Mouse (Mus musculus) ES-E14 (cell line): Measurements from ENCODE around the gene Prrc2b.

Experiments used
- CHD2 ChIP-seq: IDR thresholded peaks from 2 replicates; pipeline ENCODE4 v1.6.1; 2014; ENCODE audit warnings: mild to moderate bottlenecking, low read depth, low read length, inconsistent platforms
- HCFC1 ChIP-seq: IDR thresholded peaks from 2 replicates; pipeline ENCODE4 v1.6.1; 2012; ENCODE audit warnings: low read length, inconsistent platforms, borderline replicate concordance; ENCODE audit not compliant: insufficient read depth
- MAFK ChIP-seq: IDR thresholded peaks from 2 replicates; pipeline ENCODE4 v1.6.1; 2014; ENCODE audit warnings: mild to moderate bottlenecking, low read depth, low read length, inconsistent platforms; ENCODE audit not compliant: insufficient read depth
- ZNF384 ChIP-seq: IDR thresholded peaks from 2 replicates; pipeline ENCODE4 v1.6.1; 2012; ENCODE audit warnings: low read depth, low read length, inconsistent platforms

DNA sequence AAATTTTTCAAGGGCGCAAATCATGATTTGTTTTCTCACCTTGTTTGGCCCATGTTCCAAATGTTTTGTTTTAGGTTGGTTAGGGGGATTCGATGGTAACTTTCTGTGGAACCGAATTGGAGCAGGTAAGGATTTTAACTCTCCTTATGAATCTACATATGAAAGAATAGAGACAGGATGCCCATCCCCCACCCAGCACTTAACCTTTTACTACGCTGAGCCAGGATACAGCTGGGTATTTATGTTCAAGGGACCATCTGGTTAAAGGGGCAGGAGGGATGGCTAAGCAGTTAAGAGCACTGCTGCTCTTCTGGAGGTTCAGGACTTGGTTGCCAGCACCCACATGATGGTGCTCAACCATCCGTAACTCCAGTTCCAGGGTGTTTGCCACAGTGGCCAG lies 89.7 kb downstream of the Prrc2b start:
- TF ChIP-seq CHD2 (no peak), ZNF384 (no peak), MAFK (no peak), HCFC1 (no peak)
